Mouse (Mus musculus) bone marrow, adult 2 months (tissue): ENCODE results near the gene Etv1.

Experiments used
- CTCF ChIP-seq: fragments of 200-500 bp; IDR thresholded peaks from 2 replicates; pipeline ENCODE4 v1.5.1; 2011; ENCODE audit warnings: low read length, control low read depth; ENCODE audit not compliant: control insufficient read depth, insufficient read depth
- POLR2A ChIP-seq: fragments of 200-500 bp; IDR thresholded peaks from 2 replicates; pipeline ENCODE4 v1.6.1; 2011; ENCODE audit warnings: low read depth, mild to moderate bottlenecking, control low read depth, low read length, borderline replicate concordance; ENCODE audit not compliant: control insufficient read depth

GRCm38 (mm10) chr12:38814010-38814786 is 35.0 kb downstream of the Etv1 start:
- TF ChIP-seq POLR2A (no peak), CTCF (no peak)
